Mouse (Mus musculus) mesoderm, embryonic 11.5 days (tissue): ENCODE data around the gene Sprr2a2.
"Not testable (repeated sequence)": the region's sequence is repeated elsewhere in the genome, so short reads cannot be mapped to it uniquely, and the experiment has no call there.

Experiments
- DNase-seq: peaks from one replicate; pipeline ENCODE4 v3.0.0-alpha.2; 2012; ENCODE audit warnings: low read depth, low spot score

Sprr2a2 gene

DNA sequence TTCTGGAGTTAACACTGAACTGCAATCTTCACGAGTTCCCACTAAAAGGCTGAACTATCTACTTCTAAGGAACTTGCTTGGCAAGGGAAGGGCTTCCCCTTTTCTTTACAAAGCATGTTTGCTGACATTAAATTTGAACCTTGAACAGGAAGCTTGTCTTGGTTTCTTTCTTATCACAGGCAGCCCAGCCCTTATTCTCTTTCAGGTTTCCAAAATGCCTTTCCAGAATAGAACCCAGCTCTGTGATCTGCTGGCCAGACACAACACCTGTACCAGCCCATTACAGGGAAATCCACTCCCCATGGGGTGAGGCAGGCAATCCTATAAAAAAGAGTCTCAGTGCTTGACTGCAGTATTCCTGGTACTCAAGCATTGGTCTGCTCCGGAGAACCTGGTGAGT lies at the start of gene Sprr2a2, which contains the start of gene Sprr2a1:
Gene Sprr2a2, plus strand, starts transcription at position 352 of the 400 bp plus-strand sequence.
Gene Sprr2a1, plus strand, starts transcription at position 231 of the 400 bp plus-strand sequence.
- DNase-seq, result not testable (repeated sequence)

- DNase-seq, result no peak
These were observed 45.9 kb upstream of the Sprr2a2 start for GRCm38 (mm10) chr3:92169847-92170246.

DNA sequence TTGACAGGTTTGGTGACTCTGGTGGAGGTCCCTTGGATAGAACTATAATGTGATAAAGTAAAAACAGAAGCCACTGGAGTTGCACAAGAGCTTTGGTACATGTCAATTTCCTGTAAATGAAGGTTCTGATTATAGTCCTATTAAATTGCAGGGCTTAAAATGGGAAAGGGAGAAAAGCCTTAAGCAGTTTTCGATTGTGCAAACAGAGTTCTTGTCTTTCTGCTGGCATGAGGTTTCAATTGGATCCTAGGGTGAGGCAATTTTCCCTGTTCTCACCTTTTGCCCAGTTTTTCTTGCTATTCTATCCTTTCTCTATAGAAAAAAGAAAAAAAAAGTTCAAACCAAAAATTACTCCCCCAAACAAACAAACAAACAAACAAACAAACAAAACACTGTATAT lies 38.8 kb upstream of the Sprr2a2 start:
- DNase-seq, result no peak

- no peak for DNase-seq
These were observed 20.1 kb upstream of the Sprr2a2 start for GRCm38 (mm10) chr3:92195512-92196200.

DNA sequence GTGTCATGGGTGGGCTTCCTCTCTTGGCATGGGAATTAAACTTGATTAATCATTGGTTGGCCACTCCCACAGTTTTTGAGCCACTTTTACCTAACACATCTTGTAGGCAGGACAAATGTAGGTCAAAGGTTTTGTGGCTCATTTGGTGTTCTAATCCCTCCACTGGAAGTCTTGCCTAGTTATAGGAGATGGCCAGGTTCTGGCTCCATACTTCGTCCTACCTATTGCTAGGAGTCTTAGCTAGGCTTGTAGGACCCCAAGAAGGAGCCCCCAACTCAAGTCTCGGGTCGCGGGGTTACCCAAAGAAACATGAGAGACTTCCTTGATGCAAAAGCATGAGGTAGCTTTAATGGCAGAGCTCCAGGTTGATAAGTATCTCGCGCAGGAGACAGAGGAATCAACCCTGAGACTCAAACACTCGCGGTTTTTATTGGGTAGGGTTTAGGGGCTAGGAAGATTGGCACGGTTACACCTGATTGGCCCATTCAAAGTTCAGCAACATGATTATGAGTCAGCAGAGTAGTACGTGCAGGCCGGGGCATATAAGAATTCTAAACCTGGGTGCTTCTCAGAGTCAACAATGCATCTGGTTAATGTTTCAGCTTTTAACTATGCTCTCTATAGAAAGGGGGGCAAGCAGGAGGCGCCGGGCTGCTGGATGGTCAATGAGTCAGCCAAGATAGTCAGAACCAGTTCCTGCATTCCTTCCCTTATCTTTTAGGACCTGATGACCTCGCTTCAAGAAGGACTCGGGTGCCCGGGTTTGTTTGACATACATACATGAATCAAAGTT lies 4.4 kb upstream of the Sprr2a2 start:
- not testable (repeated sequence) for DNase-seq

- not testable (repeated sequence) for DNase-seq
These were observed 3.7 kb upstream of the Sprr2a2 start for GRCm38 (mm10) chr3:92212059-92212458.

DNA sequence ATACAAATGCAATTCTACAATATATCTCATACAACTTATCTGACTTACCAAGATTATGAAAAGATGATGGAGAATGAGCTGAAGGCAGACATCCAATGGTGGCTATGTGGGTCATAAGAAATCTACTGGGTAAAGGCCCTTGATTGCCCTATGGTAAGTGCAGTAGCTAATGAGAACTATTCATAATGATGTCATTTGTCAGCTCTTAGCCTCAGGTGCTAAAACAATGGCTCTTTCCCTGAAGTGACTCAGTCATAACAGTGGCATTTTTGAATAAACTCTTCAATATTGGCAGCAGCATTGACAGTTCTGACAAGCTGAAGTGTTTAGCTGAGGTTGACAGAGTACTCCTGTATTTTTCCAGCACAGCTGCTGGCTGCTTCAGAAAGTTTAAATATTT lies 2.1 kb upstream of the Sprr2a2 start:
- DNase-seq, result not testable (repeated sequence)

- not testable (repeated sequence) for DNase-seq
These were observed 3.3 kb downstream of the Sprr2a2 start for GRCm38 (mm10) chr3:92219031-92219430.

GRCm38 (mm10) chr3:92223708-92224107 lies 8.0 kb downstream of the Sprr2a2 start:
- not testable (repeated sequence) for DNase-seq

- not testable (repeated sequence) for DNase-seq
These were observed 11.7 kb downstream of the Sprr2a2 start for GRCm38 (mm10) chr3:92227410-92227809.

DNA sequence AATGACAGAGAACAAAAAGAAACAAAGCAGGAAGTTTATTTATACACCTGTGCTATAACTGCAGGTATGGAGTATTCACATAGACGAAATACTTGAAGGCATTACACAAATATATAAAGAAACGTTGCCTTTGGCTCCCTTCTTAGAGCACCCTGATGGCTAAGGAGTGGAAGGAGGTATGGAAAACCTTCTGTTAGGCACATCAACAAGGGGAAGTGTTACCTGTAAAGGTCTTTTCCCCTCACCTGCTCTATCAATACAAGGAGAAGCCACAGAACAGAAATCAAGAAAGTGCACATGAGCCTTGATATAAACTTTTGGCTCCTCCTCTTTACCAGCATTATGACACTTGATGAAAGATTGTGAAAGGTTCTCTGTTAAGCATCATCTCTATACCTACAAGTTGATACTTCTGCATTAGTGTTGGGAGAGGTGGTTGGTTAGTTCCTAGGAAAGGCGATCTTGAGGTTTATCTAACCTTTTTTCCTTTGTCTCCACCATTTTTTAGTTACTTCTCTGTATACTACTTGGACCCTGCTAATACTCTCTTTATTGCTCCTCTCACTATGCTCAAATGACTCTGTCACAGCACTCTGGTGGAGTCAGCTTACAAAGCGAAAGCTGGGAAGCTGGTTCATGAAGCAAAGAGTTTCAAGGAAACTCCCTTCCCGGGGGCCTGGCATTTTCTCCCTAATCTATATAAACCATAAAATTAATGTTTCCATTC lies 20.9 kb downstream of the Sprr2a2 start:
- not testable (repeated sequence) for DNase-seq

- DNase-seq, result not testable (repeated sequence)
These were observed 23.0 kb downstream of the Sprr2a2 start for GRCm38 (mm10) chr3:92238736-92239135.

- not testable (repeated sequence) for DNase-seq
These were observed 23.5 kb downstream of the Sprr2a2 start for GRCm38 (mm10) chr3:92239197-92239596.

DNA sequence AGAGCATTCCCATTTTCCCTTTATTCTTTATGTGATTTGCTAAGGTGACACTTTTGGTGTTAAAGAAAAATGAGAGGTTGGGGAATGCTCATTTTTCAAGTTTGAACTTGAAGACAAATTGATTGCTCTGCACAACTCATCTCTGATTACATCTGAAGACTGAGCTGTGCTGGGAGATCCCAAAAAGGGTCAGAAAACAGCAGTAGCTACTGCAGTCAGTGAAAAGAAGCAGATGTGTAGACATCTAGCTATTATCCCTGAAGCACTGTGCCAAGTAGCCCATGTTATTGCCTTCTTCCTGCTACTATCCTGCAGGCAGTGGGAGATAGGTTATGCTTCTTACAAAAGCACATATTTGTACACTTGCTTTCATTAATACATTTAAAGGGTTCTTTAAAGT lies 29.1 kb downstream of the Sprr2a2 start:
- not testable (repeated sequence) for DNase-seq

DNA sequence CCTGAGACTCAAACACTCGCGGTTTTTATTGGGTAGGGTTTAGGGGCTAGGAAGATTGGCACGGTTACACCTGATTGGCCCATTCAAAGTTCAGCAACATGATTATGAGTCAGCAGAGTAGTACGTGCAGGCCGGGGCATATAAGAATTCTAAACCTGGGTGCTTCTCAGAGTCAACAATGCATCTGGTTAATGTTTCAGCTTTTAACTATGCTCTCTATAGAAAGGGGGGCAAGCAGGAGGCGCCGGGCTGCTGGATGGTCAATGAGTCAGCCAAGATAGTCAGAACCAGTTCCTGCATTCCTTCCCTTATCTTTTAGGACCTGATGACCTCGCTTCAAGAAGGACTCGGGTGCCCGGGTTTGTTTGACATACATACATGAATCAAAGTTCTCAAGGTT lies 30.5 kb downstream of the Sprr2a2 start:
- DNase-seq, result not testable (repeated sequence)

DNA sequence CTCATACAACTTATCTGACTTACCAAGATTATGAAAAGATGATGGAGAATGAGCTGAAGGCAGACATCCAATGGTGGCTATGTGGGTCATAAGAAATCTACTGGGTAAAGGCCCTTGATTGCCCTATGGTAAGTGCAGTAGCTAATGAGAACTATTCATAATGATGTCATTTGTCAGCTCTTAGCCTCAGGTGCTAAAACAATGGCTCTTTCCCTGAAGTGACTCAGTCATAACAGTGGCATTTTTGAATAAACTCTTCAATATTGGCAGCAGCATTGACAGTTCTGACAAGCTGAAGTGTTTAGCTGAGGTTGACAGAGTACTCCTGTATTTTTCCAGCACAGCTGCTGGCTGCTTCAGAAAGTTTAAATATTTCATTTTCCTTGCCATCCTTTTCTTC lies 32.8 kb downstream of the Sprr2a2 start:
- DNase-seq, result not testable (repeated sequence)

- DNase-seq, result not testable (repeated sequence)
These were observed 34.7 kb downstream of the Sprr2a2 start for GRCm38 (mm10) chr3:92250450-92250849.

DNA sequence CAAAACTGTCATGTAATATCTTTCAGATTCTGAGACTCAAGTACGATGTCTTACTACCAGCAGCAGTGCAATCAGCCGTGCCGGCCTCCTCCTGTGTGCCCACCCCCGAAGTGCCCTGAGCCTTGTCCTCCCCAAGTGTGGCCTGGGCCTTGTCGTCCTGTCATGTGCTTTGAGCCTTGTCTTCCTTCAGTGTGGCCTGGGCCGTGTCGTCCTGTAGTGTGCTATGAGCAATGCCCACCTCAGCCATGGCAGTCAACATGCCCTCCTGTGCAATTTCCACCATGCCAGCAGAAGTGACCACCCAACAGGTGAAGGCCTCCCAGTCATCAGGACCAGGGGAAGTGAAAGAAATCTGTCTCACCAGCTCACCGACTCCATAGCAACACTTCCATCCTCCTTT lies 38.1 kb downstream of the Sprr2a2 start:
- not testable (repeated sequence) for DNase-seq

GRCm38 (mm10) chr3:92258526-92258925 lies 42.8 kb downstream of the Sprr2a2 start:
- not testable (repeated sequence) for DNase-seq

GRCm38 (mm10) chr3:92263462-92263861 lies 47.7 kb downstream of the Sprr2a2 start:
- DNase-seq, result not testable (repeated sequence)

- DNase-seq, result not testable (repeated sequence)
These were observed 55.8 kb downstream of the Sprr2a2 start for GRCm38 (mm10) chr3:92271414-92271985.
